Mouse (Mus musculus): ENCODE data around the gene Thap2. TPM values are rescaled to one million over a fixed set of nuclear protein-coding genes. Genes with fewer than 3 reads are reported as not detected.

Thap2 gene
- polyA plus RNA-seq, 1 experiment from 2014 or later, result 23.4 TPM

DNA sequence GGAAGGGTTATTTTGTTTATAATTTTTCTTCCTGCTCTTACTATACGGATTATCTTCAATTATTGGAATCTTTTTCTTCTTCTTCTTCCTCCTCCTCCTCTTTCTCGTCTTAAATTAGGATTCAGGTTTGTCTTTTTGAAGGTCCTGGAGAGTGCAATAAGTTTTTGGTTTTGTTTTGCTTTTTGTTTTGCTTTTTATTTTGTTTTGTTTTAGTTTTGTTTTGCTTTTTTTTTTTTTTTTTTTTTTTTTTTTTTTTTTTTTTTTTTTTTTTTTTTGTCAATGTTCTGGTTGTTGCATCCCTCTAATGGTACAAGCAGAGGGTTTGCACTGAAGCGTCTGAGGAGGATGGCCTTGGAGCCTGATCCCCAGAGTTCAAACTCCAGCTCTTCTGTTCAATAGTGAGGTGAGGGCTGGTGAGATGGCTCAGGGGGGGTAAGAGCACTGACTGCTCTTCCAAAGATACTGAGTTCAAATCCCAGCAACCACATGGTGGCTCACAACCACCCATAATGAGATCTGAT lies 55.2 kb downstream of the Thap2 start:
- Histone ChIP-seq H3K9me3 (ENCODE audit: control insufficient read depth, low read depth, low read length) (no peaks in the 10 kb centered on the region), H3K4me3 (ENCODE audit: low read depth, low read length) (no peak overlapping the region), H3K4me2 (replicated peaks; ENCODE audit: low read depth, low read length) (no peak overlapping the region), H3K9ac (replicated peaks; ENCODE audit: low read depth, low read length) (no peak overlapping the region), H3K27ac (ENCODE audit: low read length) (no peak overlapping the region), H3K4me1 (ENCODE audit: control insufficient read depth, insufficient read depth, low read length) (no peaks in the 10 kb centered on the region), H3K27me3 (ENCODE audit: control insufficient read depth, insufficient read depth, low read length) (no peaks in the 10 kb centered on the region), H3K36me3 (ENCODE audit: control insufficient read depth, insufficient read depth, low read length) (no peaks in the 10 kb centered on the region)
- no peak for ATAC-seq (ENCODE audit: insufficient number of reproducible peaks, insufficient read depth, low FRiP score, low read depth)
- 76% methylated on average over 3 of the region's 3 CpGs for WGBS

DNA sequence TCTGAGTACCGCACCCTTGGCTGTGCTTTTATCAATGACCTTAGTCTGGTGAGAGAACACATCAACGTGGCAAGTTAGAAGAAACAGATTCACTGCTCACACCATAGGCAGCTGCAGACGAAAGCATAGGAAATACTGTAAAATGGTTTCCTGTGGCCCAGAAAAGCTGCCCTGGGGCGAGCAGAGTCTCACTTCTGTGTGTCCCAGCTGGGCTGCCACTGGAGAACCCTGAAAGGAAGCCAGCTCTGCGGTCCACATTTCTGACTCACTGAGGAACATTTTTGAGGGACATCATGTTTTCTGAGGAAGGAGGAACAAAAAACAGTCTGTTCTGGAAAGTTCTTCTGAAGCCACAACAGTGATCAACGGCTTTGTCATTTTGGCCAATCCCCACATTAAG lies 55.7 kb downstream of the Thap2 start:
- H3K27me3 ChIP-seq (ENCODE audit: control insufficient read depth, insufficient read depth, low read length), result no peaks in the 10 kb centered on the region
- H3K9me3 ChIP-seq (ENCODE audit: control insufficient read depth, low read depth, low read length), result no peaks in the 10 kb centered on the region
- H3K4me1 ChIP-seq (ENCODE audit: control insufficient read depth, insufficient read depth, low read length), result no peaks in the 10 kb centered on the region
- H3K36me3 ChIP-seq (ENCODE audit: control insufficient read depth, insufficient read depth, low read length), result no peaks in the 10 kb centered on the region
- H3K9ac ChIP-seq (replicated peaks; ENCODE audit: low read depth, low read length), result no peak overlapping the region
- 76% methylated on average over 6 of the region's 6 CpGs for WGBS
- ATAC-seq (ENCODE audit: insufficient number of reproducible peaks, insufficient read depth, low FRiP score, low read depth), result no peak
- H3K27ac ChIP-seq (ENCODE audit: low read length), result no peak overlapping the region
- H3K4me2 ChIP-seq (replicated peaks; ENCODE audit: low read depth, low read length), result no peak overlapping the region
- H3K4me3 ChIP-seq (ENCODE audit: low read depth, low read length), result no peak overlapping the region

DNA sequence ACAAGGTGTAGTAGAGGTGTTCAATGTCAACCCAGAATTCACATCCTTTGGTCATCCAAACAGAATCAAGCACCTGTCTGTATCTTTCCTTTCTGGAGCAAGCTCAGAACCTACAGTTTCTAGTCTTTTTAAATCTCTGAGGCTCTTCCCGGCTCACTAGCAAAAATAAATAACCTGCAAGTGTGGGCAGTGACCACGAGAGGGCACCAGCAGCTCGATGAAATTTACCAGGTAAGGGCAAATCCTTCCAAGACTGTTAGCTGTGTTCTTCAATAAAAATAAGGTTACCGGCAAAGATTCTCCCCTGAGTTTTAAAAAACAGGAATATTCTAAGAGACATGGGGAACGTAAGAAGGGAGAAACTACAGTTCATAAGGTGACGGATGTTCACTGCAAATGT lies 60.9 kb downstream of the Thap2 start:
- Histone ChIP-seq H3K27me3 (ENCODE audit: control insufficient read depth, insufficient read depth, low read length) (no peaks in the 10 kb centered on the region), H3K36me3 (ENCODE audit: control insufficient read depth, insufficient read depth, low read length) (no peaks in the 10 kb centered on the region), H3K9ac (replicated peaks; ENCODE audit: low read depth, low read length) (no peak overlapping the region), H3K4me2 (replicated peaks; ENCODE audit: low read depth, low read length) (no peak overlapping the region), H3K4me3 (ENCODE audit: low read depth, low read length) (no peak overlapping the region), H3K4me1 (ENCODE audit: control insufficient read depth, insufficient read depth, low read length) (no peaks in the 10 kb centered on the region), H3K27ac (ENCODE audit: low read length) (no peak overlapping the region), H3K9me3 (ENCODE audit: control insufficient read depth, low read depth, low read length) (no peaks in the 10 kb centered on the region)
- ATAC-seq (ENCODE audit: insufficient number of reproducible peaks, insufficient read depth, low FRiP score, low read depth), result no peak
- 7% methylated on average over 6 of the region's 6 CpGs for WGBS

DNA sequence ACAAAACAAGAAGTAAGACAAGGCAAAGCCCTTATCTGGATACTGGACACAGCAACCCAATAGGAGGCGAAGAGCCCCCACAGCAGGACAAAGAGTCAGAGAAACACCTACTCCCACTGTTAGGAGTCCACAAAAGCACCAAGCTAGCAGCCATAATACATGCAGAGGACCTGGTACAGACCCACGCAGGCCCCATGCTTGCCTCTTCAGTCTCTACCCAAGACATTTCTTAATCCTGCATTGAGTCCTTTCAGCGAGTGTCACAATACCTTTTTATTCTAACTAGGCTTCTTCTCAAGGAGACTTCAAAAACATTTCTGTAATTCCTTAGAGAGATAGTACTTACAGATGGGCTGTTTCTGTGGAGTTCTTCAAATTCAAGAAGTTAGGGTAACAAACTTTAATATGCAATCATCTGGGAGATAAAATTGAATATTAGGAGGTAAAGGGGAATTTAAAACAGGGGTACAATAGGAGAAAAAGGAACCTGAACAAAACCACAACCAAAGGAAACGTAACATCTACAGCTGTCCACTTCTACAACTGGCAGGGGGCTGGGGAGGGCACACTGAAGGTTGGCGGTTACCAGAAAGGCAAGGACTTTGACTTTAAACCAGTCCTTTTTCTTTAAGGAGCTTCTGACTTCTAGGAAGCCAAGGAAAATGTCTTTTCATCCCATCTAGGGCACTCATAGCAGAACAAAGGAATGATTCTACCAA lies 62.8 kb downstream of the Thap2 start:
- H3K36me3 ChIP-seq (ENCODE audit: control insufficient read depth, insufficient read depth, low read length), result no peaks in the 10 kb centered on the region
- H3K4me2 ChIP-seq (replicated peaks; ENCODE audit: low read depth, low read length), result no peak overlapping the region
- no peak overlapping the region for H3K9ac ChIP-seq (replicated peaks; ENCODE audit: low read depth, low read length)
- no peak overlapping the region for H3K27ac ChIP-seq (ENCODE audit: low read length)
- WGBS, result 84% methylated on average over 5 of the region's 5 CpGs
- no peaks in the 10 kb centered on the region for H3K9me3 ChIP-seq (ENCODE audit: control insufficient read depth, low read depth, low read length)
- no peaks in the 10 kb centered on the region for H3K4me1 ChIP-seq (ENCODE audit: control insufficient read depth, insufficient read depth, low read length)
- H3K4me3 ChIP-seq (ENCODE audit: low read depth, low read length), result no peak overlapping the region
- no peaks in the 10 kb centered on the region for H3K27me3 ChIP-seq (ENCODE audit: control insufficient read depth, insufficient read depth, low read length)
- ATAC-seq (ENCODE audit: insufficient number of reproducible peaks, insufficient read depth, low FRiP score, low read depth), result no peak

Other genes with a start within 250 kb of the Thap2 start
- gene Tph2, start 199.4 kb downstream of the Thap2 start, polyA plus RNA-seq (2014; fragmentation: Nextera tagmentation; extraction: Ambion mirVana), result not detected in 2 replicates
- gene Tbc1d15, start 133.0 kb downstream of the Thap2 start, polyA plus RNA-seq (2014; fragmentation: Nextera tagmentation; extraction: Ambion mirVana), result 65.0 and 76.8 TPM in 2 replicates
- 8.0 and 9.0 TPM in 2 replicates for gene Rab21, start 68.8 kb downstream of the Thap2 start, polyA plus RNA-seq (2014; fragmentation: Nextera tagmentation; extraction: Ambion mirVana)
- 32.4 and 40.3 TPM in 2 replicates for gene Tmem19, start 21.9 kb downstream of the Thap2 start, polyA plus RNA-seq (2014; fragmentation: Nextera tagmentation; extraction: Ambion mirVana)
- 30.9 and 36.0 TPM in 2 replicates for gene Zfc3h1, start 516 bp upstream of the Thap2 start, polyA plus RNA-seq (2014; fragmentation: Nextera tagmentation; extraction: Ambion mirVana)
- gene A930009A15Rik, start 185.5 kb upstream of the Thap2 start, polyA plus RNA-seq (2014; fragmentation: Nextera tagmentation; extraction: Ambion mirVana), result not detected in 2 replicates
- 3.5 and 4.6 TPM in 2 replicates for gene Lgr5, start 203.3 kb upstream of the Thap2 start, polyA plus RNA-seq (2014; fragmentation: Nextera tagmentation; extraction: Ambion mirVana)

Measured in stomach, embryonic 14.5 days (tissue).